Mouse (Mus musculus): ENCODE data around the gene Zfp626. TPM values are rescaled to one million over a fixed set of nuclear protein-coding genes. Genes with fewer than 3 reads are reported as not detected.
"Not testable (repeated sequence)": the region's sequence is repeated elsewhere in the genome, so short reads cannot be mapped to it uniquely, and the experiment has no call there.

The Zfp626 gene
- polyA plus RNA-seq, 1 experiment, result 1.6 TPM

- TF ChIP-seq CTCF (IDR thresholded peaks at IDR 0.05; ENCODE audit: borderline replicate concordance, control insufficient read depth, extremely low read depth, insufficient read depth, low read length, poor library complexity) (no peak), POLR2A (IDR thresholded peaks at IDR 0.05; ENCODE audit: control insufficient read depth, extremely low read depth, insufficient read depth, low read length, poor library complexity) (no peak)
- WGBS, result 33% methylated on average over 10 of the region's 10 CpGs
- H3K36me3 ChIP-seq (ENCODE audit: control insufficient read depth, insufficient read depth, low read length), result peaks cover 8% of the 10 kb centered on the region
- H3K27me3 ChIP-seq (ENCODE audit: control insufficient read depth, insufficient read depth, low read length), result no peaks in the 10 kb centered on the region
- peaks cover 9% of the 10 kb centered on the region for H3K4me1 ChIP-seq (replicated peaks; ENCODE audit: control insufficient read depth, insufficient read depth, low read length)
- peak overlapping the region; percentile 80 for H3K27ac ChIP-seq (ENCODE audit: control insufficient read depth, insufficient read depth, low read length)
- no peak for DNase-seq
- no peak overlapping the region for H3K4me3 ChIP-seq (ENCODE audit: control insufficient read depth, insufficient read depth, low read length)
Observed at GRCm38 (mm10) chr7:27859301-27860251, 52.6 kb downstream of the Zfp626 start.

GRCm38 (mm10) chr7:27860396-27861235 lies 53.6 kb downstream of the Zfp626 start:
- WGBS, result under 1% methylated on average over 22 of the region's 22 CpGs
- Histone ChIP-seq H3K27ac (ENCODE audit: control insufficient read depth, insufficient read depth, low read length) (peak overlapping the region; percentile 80), H3K4me1 (replicated peaks; ENCODE audit: control insufficient read depth, insufficient read depth, low read length) (peaks cover 9% of the 10 kb centered on the region), H3K36me3 (ENCODE audit: control insufficient read depth, insufficient read depth, low read length) (peaks cover 14% of the 10 kb centered on the region), H3K27me3 (ENCODE audit: control insufficient read depth, insufficient read depth, low read length) (no peaks in the 10 kb centered on the region), H3K4me3 (ENCODE audit: control insufficient read depth, insufficient read depth, low read length) (peak overlapping the region; percentile 86)
- DNase-seq, result peak; percentile 82
- TF ChIP-seq CTCF (IDR thresholded peaks at IDR 0.05; ENCODE audit: borderline replicate concordance, control insufficient read depth, extremely low read depth, insufficient read depth, low read length, poor library complexity), result peak; percentile 31; the same call in 1 of the 2 replicates
- TF ChIP-seq POLR2A (IDR thresholded peaks at IDR 0.05; ENCODE audit: control insufficient read depth, extremely low read depth, insufficient read depth, low read length, poor library complexity), result peak; percentile 61

GRCm38 (mm10) chr7:27862578-27862977 lies 55.6 kb downstream of the Zfp626 start:
- not testable (repeated sequence) for H3K4me1 ChIP-seq (replicated peaks; ENCODE audit: control insufficient read depth, insufficient read depth, low read length); H3K27me3 ChIP-seq (ENCODE audit: control insufficient read depth, insufficient read depth, low read length); H3K4me3 ChIP-seq (ENCODE audit: control insufficient read depth, insufficient read depth, low read length); H3K27ac ChIP-seq (ENCODE audit: control insufficient read depth, insufficient read depth, low read length); DNase-seq
- WGBS, result 88% methylated on average over 5 of the region's 5 CpGs
- peaks cover 30% of the 10 kb centered on the region for H3K36me3 ChIP-seq (ENCODE audit: control insufficient read depth, insufficient read depth, low read length)

Other genes with a start within 250 kb of the Zfp626 start
- gene Akt2, start 215.6 kb upstream of the Zfp626 start, polyA plus RNA-seq (2012; rRNA removed), result 133 and 139 TPM in 2 replicates
- gene Ttc9b, start 153.3 kb upstream of the Zfp626 start, polyA plus RNA-seq (2012; rRNA removed), result 0.05 TPM in 1 of 2 replicates, not detected in the other
- gene Map3k10, start 132.6 kb upstream of the Zfp626 start, polyA plus RNA-seq (2012; rRNA removed), result 24.7 and 30.0 TPM in 2 replicates
- gene Zfp607b, start 117.9 kb upstream of the Zfp626 start, polyA plus RNA-seq (2012; rRNA removed), result 0.77 and 0.92 TPM in 2 replicates
- 2.5 and 2.6 TPM in 2 replicates for gene Zfp60, start 75.8 kb upstream of the Zfp626 start, polyA plus RNA-seq (2012; rRNA removed)
- 0.71 and 0.94 TPM in 2 replicates for gene Zfp59, start 31.4 kb downstream of the Zfp626 start, polyA plus RNA-seq (2012; rRNA removed)
- 2.4 and 2.8 TPM in 2 replicates for gene Zfp607a, start 50.3 kb downstream of the Zfp626 start, polyA plus RNA-seq (2012; rRNA removed)
- 0.94 and 1.0 TPM in 2 replicates for gene Zfp974, start 122.3 kb downstream of the Zfp626 start, polyA plus RNA-seq (2012; rRNA removed)
- 2.7 and 3.3 TPM in 2 replicates for gene Zfp780b, start 172.0 kb downstream of the Zfp626 start, polyA plus RNA-seq (2012; rRNA removed)
- 1.2 and 2.2 TPM in 2 replicates for gene Zfp850, start 206.9 kb downstream of the Zfp626 start, polyA plus RNA-seq (2012; rRNA removed)
- 184 and 197 TPM in 2 replicates for gene Psmc4, start 242.9 kb downstream of the Zfp626 start, polyA plus RNA-seq (2012; rRNA removed)

All from thymus, adult 2 months (tissue).